Mouse (Mus musculus): ENCODE data around the gene Col26a1. TPM values are rescaled to one million over a fixed set of nuclear protein-coding genes. Genes with fewer than 3 reads are reported as not detected.

The Col26a1 gene
- total RNA-seq, 2 experiments from 2014 or later, result 0.26 to 0.43 TPM

Other genes with a start within 250 kb of the Col26a1 start
- gene Myl10, start 190.1 kb downstream of the Col26a1 start, total RNA-seq (2021), result not detected
- gene Ift22, start 24.9 kb upstream of the Col26a1 start, total RNA-seq (2021), result 10 to 100 TPM; 31.9 to 39.4 TPM
- gene Fis1, start 70.1 kb upstream of the Col26a1 start, total RNA-seq (2021), result 100 to 1,000 TPM; 200 to 208 TPM
- 10 to 100 TPM; 11.3 to 15.9 TPM for gene Cldn15, start 83.4 kb upstream of the Col26a1 start, total RNA-seq (2021)
- gene Plod3, start 103.8 kb upstream of the Col26a1 start, total RNA-seq (2021), result 10 to 100 TPM; 67.5 to 78.8 TPM
- gene Znhit1, start 104.8 kb upstream of the Col26a1 start, total RNA-seq (2021), result 10 to 100 TPM; 84.0 to 97.9 TPM
- gene Vgf, start 143.2 kb upstream of the Col26a1 start, total RNA-seq (2021), result 10 to 100 TPM in 1 of 2 experiments, 1 to 10 TPM in 1; 8.8 to 71.5 TPM
- 10 to 100 TPM; 91.3 to 93.7 TPM for gene Ap1s1, start 162.9 kb upstream of the Col26a1 start, total RNA-seq (2021)
- gene Serpine1, start 189.1 kb upstream of the Col26a1 start, total RNA-seq (2021), result 10 to 100 TPM in 1 of 2 experiments, 1 to 10 TPM in 1; 3.5 to 11.2 TPM
- gene Trim56, start 233.0 kb upstream of the Col26a1 start, total RNA-seq (2021), result 10 to 100 TPM; 40.9 to 44.8 TPM

All from adrenal gland, postnatal 36 days (tissue).